Mouse (Mus musculus): Measurements from ENCODE around the gene Pitx3.
A peak's percentile ranks its signal among the peaks of the same experiment; 100 is the strongest.

Pitx3 gene

DNA sequence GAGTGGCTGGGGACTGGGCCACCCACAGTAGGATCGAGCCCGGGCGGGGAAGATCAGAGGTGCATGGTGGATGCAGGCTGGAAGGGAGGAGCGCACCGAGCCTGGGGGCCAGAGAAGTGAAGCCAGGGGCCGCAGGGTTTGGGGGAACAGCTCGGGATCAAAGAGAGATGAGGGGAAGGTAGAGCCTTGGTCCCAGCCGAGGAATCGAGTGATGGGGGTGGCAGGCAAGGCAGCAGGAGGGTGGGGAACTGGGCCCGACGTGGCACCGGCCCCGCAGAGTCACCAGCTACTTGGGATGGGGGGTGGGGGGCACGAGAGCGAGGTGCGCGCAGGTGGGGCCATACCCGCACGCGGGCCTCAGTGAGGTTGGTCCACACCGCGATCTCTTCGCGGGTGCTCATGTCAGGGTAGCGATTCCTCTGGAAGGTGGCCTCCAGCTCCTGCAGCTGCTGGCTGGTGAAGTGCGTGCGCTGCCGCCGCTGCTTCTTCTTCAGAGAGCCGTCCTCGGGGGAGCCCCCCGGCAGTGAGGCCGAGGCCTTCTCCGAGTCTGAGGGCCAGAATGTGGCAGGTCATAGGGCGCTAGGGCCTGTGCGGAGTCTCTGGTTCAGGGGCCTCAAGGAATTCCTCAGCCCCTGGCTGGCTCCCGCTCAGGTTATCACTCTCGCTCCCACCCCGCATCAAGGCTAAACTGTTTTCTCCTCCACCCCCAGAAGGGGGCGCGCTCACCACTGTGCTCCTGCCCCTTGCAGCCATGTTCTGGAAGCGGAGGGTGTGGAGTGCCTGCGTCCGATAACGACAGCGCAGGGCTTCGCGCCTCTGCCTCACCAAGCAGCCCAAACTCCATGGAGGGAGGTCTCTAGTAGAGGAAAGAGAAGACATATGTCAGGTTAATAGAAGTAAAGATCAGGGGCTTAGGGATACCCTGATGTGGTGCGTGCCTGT is 11.2 kb downstream of the Pitx3 start:
- TF ChIP-seq GATA4 (IDR thresholded peaks at IDR 0.05; ENCODE audit: insufficient replicate concordance, low read length), result no peak

DNA sequence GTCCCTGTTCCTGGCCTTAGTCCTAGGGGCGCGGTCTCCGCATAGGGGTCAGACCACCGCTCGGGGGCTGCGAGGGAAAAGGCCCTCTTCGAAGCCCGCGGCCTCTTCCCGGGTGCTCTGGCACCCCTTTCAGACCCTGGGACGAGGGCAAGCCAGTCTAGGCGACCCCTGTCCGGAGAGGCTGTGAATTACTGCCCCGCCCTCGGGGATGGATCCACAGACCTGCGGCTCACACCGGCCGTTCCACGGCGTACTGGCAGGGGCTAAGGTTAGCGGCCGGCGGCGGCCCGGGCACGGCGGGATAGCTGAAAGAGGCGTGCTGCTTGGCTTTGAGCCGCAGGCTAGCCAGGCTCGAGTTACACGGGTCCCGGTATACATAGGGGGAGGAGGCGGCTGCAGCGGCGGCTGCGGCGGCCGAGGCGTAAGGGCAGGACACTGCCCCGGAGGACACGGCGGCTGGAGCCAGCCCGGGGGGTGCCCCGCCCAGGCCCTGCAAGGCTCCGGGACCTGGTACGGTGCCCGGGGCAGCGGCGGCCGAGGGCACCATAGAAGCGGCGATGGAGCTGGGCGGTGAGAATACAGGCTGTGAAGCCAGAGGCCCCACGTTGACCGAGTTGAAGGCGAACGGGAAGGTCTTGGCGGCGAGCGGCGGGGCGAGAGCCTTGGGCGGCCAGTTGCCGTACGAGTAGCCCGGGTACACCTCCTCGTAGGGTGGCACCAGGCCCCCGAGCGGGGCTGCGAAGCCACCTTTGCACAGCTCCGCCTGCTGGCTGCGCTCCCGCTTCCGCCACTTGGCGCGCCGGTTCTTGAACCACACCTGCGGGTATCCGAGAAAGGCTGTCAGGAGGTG is 12.1 kb downstream of the Pitx3 start:
- TF ChIP-seq GATA4 (IDR thresholded peaks at IDR 0.05; ENCODE audit: insufficient replicate concordance, low read length), result no peak

DNA sequence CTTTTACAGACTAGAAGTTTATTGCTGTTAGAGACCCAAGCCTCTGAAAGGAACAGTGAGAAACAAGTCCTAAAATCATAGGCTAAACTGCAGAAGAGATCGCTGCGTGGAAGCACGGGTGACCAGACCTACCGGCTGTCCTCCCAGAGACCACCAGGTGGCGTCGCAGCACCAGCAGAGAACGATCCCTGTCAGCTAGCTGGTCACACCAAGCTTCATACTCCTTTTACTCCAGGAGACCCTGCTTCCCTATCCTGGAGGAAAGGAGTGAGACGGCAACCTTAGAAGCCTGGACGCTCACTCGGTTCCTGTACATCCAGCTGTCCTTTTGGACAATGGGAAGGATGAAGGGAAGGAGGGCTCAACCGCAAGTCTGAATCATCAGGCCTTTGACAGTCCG is 12.8 kb downstream of the Pitx3 start:
- no peak for TF ChIP-seq GATA4 (IDR thresholded peaks at IDR 0.05; ENCODE audit: insufficient replicate concordance, low read length)

DNA sequence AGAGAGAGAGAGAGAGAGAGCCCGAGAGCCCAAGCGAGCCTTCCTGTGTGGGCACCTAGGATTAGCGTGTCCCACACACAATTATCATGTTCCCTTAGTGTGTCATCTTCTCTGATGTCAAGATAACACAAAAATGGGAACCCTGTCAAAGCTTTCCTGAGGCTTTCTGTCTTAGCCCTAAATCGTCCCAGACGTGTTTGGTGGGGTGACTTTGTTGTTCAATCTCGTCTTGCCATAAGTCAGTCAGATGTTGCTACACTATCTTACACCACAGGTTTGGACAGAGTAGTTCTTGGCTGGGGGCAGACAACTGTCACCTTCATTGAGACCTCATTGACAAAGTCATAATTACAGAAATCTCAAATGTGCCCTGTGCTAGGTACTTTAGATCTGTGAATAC is 15.5 kb downstream of the Pitx3 start:
- no peak for TF ChIP-seq GATA4 (IDR thresholded peaks at IDR 0.05; ENCODE audit: insufficient replicate concordance, low read length)

DNA sequence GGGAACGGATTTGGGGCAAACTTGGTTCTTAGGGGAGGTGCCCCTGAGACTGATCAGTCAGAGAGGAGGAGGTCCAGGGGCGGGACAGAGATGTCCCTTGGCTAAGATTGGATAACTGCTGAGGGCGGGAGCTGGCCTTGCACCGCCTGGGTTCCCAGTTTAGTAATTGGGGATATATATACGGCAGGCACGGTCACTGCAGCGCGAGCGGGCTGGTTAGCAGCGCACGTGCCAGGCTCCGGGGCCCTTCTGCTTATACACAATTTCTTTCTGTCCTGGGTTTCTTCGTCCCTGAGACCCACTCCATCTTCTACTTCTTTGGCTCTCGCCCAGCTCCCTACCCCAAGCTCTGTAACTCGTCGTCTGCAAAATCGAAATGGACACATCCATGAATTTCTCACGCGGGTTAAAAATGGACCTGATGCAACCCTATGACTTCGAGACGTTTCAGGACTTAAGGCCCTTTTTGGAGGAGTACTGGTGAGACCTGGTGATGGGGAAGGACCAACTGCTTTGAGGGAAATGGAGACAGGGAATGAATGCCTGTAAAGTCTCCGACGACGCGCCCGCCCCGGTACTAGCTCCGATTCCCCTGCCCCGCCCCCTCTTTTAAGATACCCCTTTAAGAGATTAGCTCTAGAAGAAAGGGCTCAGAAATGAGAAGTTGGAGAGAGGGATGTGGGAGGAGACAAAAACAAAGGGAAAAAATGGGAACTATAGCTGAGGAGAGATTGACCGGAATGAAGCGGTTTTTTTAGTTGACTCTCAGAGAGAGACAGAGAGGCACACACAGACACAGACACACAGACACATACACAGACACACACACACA is 16.2 kb downstream of the Pitx3 start, which contains the start of gene Elovl3:
Gene Elovl3, plus strand, starts transcription at position 204 of the 832 bp plus-strand sequence.
- no peak for TF ChIP-seq GATA4 (IDR thresholded peaks at IDR 0.05; ENCODE audit: insufficient replicate concordance, low read length)

DNA sequence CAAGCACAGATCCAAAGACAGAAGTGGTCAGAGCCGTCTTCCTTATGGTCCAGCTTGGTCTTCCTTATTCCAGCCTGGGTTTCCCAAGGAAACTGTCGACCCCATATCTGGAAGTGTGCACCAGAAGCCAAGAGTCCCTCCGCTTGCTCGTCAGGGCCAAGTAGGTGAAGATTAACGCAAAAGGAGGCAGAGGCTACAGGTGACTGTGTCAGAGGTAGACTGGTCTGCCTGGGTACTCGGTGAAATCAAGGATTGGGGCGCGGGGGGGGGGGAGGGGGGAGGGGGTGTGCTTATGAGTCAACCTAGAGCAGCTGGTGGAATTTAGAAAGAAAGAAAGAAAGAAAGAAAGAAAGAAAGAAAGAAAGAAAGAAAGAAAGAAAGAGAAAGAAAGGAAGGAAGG is 16.8 kb downstream of the Pitx3 start:
- TF ChIP-seq GATA4 (IDR thresholded peaks at IDR 0.05; ENCODE audit: insufficient replicate concordance, low read length), result no peak

DNA sequence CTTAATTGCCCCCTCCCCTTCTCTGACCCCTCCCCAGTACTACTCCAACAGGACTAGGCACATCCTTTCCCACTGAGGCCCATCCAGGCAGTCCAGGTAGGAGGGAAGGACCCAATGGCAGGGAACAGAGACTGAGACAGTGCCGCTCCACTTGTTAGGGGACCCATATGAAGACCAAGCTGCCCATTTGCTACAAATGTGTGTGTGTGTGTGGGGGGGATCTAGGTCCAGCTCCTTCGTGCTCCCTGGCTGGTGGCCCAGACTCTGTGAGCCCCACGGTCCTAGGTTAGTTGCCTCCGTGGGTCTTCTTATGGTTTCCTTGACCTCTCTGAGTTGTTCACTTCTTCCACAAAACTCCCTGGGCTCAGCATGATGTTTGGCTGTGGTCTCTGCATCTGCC is 21.8 kb downstream of the Pitx3 start:
- no peak for TF ChIP-seq GATA4 (IDR thresholded peaks at IDR 0.05; ENCODE audit: insufficient replicate concordance, low read length)

DNA sequence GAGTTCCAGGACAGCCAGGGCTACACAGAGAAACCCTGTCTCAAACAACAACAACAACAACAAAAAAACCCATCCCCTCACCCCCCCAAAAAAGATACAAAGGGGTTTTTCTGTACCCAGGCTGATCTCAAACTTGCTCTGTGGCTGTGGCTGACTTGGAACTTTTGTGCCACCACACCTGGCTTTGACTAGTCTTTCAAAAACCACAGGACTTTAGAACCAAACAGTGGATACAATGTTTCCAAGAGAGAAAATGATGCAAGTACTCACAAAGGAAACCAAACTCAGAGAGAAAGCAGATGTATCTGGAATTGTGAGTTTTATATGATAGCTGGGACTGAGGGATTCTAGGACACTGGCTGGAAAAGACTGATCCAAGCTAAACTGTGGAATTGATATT is 23.5 kb downstream of the Pitx3 start:
- no peak for TF ChIP-seq GATA4 (IDR thresholded peaks at IDR 0.05; ENCODE audit: insufficient replicate concordance, low read length)

DNA sequence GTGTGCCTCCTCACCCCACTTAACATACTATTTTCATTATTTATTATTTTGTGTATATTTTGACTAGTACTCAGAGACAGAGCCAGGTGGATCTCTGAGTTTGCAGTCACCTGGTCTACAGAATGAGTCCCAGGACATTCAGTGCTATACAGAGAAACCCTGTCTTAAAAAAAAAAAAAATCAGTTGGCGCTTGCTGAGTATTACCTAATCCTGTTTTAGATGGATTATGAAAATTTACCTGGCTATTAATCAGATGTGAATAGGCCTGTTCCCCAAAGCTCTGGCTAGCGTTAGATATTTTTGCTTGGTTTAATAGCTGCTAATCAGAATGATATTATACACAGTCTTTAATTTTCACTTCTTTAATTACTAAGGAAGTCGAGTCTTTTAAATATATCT is 24.2 kb downstream of the Pitx3 start:
- TF ChIP-seq GATA4 (IDR thresholded peaks at IDR 0.05; ENCODE audit: insufficient replicate concordance, low read length), result no peak

DNA sequence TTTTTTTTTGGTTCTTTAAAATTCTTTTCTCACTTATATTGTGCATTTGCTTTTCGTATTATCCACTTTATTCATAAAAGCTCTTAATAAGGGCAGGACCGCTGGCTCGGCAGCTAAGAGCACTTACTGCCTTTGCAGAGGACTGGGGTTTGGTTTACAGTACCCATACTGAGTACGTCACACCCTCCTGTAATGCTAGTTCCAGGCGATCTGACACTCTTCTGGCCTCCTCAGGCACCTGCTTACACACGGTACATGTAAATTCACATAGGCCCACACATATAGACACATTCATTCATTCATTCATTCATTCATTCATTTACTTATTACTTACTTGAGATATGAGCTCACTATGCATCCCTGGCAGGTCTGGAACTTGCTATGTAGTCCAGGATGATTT is 27.3 kb downstream of the Pitx3 start:
- TF ChIP-seq GATA4 (IDR thresholded peaks at IDR 0.05; ENCODE audit: insufficient replicate concordance, low read length), result no peak

DNA sequence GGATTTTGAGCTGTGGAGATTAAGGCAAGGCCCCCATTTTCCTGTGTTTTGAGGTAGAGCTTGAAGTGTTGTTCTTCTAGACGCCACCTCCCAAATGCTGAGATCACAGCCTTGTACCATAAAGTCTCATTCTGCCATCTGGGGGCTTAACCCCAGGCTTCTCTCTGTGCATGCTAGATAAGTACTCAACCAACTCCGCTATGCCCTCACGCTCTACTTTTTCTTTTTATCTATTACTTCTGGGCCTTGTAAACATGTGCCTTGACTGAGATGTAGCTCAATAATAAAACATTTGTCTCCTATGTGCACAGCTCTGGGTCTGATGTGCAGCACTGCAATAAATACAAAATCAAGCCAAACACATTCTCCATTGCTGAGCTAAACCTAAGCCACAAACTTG is 28.7 kb downstream of the Pitx3 start:
- TF ChIP-seq GATA4 (IDR thresholded peaks at IDR 0.05; ENCODE audit: insufficient replicate concordance, low read length), result no peak

DNA sequence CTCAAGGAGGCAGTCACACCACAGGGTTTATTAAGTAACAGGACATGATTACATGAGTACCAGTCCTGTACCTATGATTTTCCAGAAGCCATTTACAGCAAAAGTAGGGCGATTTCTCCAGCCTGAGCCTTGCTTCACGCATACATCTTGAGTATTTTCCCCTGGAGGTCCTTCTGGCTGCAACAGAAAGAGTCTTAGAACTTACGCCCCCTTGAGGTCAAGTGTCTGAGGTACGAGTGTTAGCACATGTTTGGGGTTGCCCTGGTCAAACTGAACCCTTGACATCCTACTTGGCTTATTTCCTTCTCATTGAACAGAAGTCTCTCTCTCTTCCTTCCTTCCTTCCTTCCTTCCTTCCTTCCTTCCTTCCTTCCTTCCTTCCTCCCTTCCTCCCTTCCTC is 33.5 kb downstream of the Pitx3 start:
- TF ChIP-seq GATA4 (IDR thresholded peaks at IDR 0.05; ENCODE audit: insufficient replicate concordance, low read length), result no peak

DNA sequence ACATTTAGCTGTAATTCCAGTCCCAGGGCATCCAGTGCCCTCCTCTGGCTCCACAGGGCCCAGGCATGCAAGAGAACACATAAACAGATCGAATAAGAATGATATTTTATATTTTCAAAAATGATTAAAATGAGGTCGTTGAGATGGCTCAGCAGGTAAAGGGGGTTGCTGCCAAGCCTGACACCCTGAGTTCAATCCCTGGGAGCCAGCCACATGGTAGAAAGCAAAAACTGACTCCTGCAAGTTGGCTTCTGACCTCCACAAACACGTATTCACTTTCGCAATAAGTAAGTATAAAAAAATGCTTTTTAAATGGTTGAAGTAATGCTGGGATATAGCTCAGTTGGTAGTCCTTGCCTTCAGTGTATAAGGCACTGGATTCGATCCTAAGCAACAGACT is 37.3 kb downstream of the Pitx3 start:
- TF ChIP-seq GATA4 (IDR thresholded peaks at IDR 0.05; ENCODE audit: insufficient replicate concordance, low read length), result no peak

DNA sequence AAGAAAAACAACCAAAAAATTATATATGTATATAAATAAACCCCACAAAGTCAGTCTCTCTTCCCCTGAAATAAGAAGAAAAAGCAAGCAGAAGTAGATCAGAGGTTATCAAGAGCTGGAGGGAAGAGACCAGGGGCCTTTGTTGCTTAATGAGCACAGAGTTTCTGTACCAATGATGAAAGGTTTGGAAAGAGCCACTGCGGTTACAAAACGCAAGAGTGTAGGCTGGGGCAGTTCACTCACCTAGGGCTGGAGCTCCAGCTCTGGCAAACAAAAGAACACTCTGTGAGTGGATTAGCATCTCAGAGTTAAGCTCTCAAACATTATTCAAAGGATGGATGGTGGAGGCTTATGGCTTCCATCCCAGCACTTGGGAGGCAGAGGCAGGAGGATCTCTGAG is 37.9 kb downstream of the Pitx3 start:
- peak; percentile 9; the same call in 1 of the 2 replicates for TF ChIP-seq GATA4 (IDR thresholded peaks at IDR 0.05; ENCODE audit: insufficient replicate concordance, low read length)

DNA sequence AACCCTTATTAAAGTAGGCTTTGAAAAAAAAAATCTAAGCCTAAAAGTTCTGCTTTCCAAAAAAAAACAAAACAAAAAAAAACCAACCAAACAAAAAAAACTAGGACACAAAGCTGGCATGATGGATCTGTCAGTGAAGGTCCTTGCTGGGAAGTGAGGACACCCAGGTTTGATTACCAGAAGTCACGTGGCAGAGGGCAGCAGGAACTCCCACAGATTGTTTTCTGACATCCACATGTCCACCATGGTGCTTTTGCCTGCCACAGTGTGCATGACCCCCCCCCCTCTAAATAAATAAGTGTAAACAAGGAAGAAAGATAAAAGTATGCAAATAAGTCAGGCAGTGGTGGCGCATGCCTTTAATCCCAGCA is 44.0 kb downstream of the Pitx3 start:
- no peak for TF ChIP-seq GATA4 (IDR thresholded peaks at IDR 0.05; ENCODE audit: insufficient replicate concordance, low read length)

Measured in liver, adult (tissue).